Mouse (Mus musculus): Measurements from ENCODE around the gene Sod3. TPM values are rescaled to one million over a fixed set of nuclear protein-coding genes. Genes with fewer than 3 reads are reported as not detected.

The Sod3 gene
- polyA plus RNA-seq, 1 experiment = 347 TPM

- H3K27ac ChIP-seq (ENCODE audit: insufficient read depth, low read depth, low read length) = no peak overlapping the region
- WGBS = 93% methylated on average over 6 of the region's 6 CpGs
- H3K36me3 ChIP-seq (ENCODE audit: control insufficient read depth, insufficient read depth, low read length) = peaks cover 1% of the 10 kb centered on the region; the same call in 1 of the 2 replicates
- H3K4me3 ChIP-seq (ENCODE audit: insufficient read depth, low read depth, low read length) = no peak overlapping the region
- H3K27me3 ChIP-seq (replicated peaks; ENCODE audit: control insufficient read depth, insufficient read depth, low read length) = no peaks in the 10 kb centered on the region
- DNase-seq = no peak
- TF ChIP-seq CTCF (conservative IDR thresholded peaks at IDR 0.05; ENCODE audit: insufficient read depth, insufficient read length, low read depth, low read length) = no peak
- TF ChIP-seq POLR2A (IDR thresholded peaks at IDR 0.05; ENCODE audit: low read depth, low read length) = no peak
- H3K4me1 ChIP-seq (ENCODE audit: control insufficient read depth, insufficient read depth, low read length) = no peaks in the 10 kb centered on the region; the same call in 1 of the 2 replicates
Measured at GRCm38 (mm10) chr5:52370901-52371300, 7.3 kb downstream of the Sod3 start.

GRCm38 (mm10) chr5:52375847-52376246 lies 12.3 kb downstream of the Sod3 start:
- Histone ChIP-seq H3K4me3 (ENCODE audit: insufficient read depth, low read depth, low read length) (no peak overlapping the region), H3K4me1 (ENCODE audit: control insufficient read depth, insufficient read depth, low read length) (no peaks in the 10 kb centered on the region), H3K27me3 (replicated peaks; ENCODE audit: control insufficient read depth, insufficient read depth, low read length) (no peaks in the 10 kb centered on the region), H3K36me3 (ENCODE audit: control insufficient read depth, insufficient read depth, low read length) (no peaks in the 10 kb centered on the region), H3K27ac (ENCODE audit: insufficient read depth, low read depth, low read length) (no peak overlapping the region)
- no peak for DNase-seq
- WGBS = 77% methylated on average over 9 of the region's 9 CpGs
- TF ChIP-seq POLR2A (IDR thresholded peaks at IDR 0.05; ENCODE audit: low read depth, low read length) (no peak), CTCF (conservative IDR thresholded peaks at IDR 0.05; ENCODE audit: insufficient read depth, insufficient read length, low read depth, low read length) (no peak)

- Histone ChIP-seq H3K27me3 (replicated peaks; ENCODE audit: control insufficient read depth, insufficient read depth, low read length) (no peaks in the 10 kb centered on the region), H3K4me1 (ENCODE audit: control insufficient read depth, insufficient read depth, low read length) (no peaks in the 10 kb centered on the region), H3K4me3 (ENCODE audit: insufficient read depth, low read depth, low read length) (no peak overlapping the region), H3K36me3 (ENCODE audit: control insufficient read depth, insufficient read depth, low read length) (no peaks in the 10 kb centered on the region), H3K27ac (ENCODE audit: insufficient read depth, low read depth, low read length) (no peak overlapping the region)
- no peak for DNase-seq
- no peak for TF ChIP-seq CTCF (conservative IDR thresholded peaks at IDR 0.05; ENCODE audit: insufficient read depth, insufficient read length, low read depth, low read length)
- no peak for TF ChIP-seq POLR2A (IDR thresholded peaks at IDR 0.05; ENCODE audit: low read depth, low read length)
- WGBS = 88% methylated on average over 8 of the region's 8 CpGs
Measured at GRCm38 (mm10) chr5:52382837-52383236, 19.2 kb downstream of the Sod3 start.

- Histone ChIP-seq H3K27me3 (replicated peaks; ENCODE audit: control insufficient read depth, insufficient read depth, low read length) (no peaks in the 10 kb centered on the region), H3K27ac (ENCODE audit: insufficient read depth, low read depth, low read length) (no peak overlapping the region), H3K4me3 (ENCODE audit: insufficient read depth, low read depth, low read length) (no peak overlapping the region), H3K4me1 (ENCODE audit: control insufficient read depth, insufficient read depth, low read length) (no peaks in the 10 kb centered on the region), H3K36me3 (ENCODE audit: control insufficient read depth, insufficient read depth, low read length) (no peaks in the 10 kb centered on the region)
- WGBS = 90% methylated on average over 5 of the region's 5 CpGs
- no peak for DNase-seq
- TF ChIP-seq POLR2A (IDR thresholded peaks at IDR 0.05; ENCODE audit: low read depth, low read length) = no peak
- TF ChIP-seq CTCF (conservative IDR thresholded peaks at IDR 0.05; ENCODE audit: insufficient read depth, insufficient read length, low read depth, low read length) = no peak
Measured at GRCm38 (mm10) chr5:52383748-52384147, 20.2 kb downstream of the Sod3 start.

GRCm38 (mm10) chr5:52386016-52386415 lies 22.4 kb downstream of the Sod3 start:
- Histone ChIP-seq H3K36me3 (ENCODE audit: control insufficient read depth, insufficient read depth, low read length) (no peaks in the 10 kb centered on the region), H3K27me3 (replicated peaks; ENCODE audit: control insufficient read depth, insufficient read depth, low read length) (no peaks in the 10 kb centered on the region), H3K4me3 (ENCODE audit: insufficient read depth, low read depth, low read length) (no peak overlapping the region), H3K4me1 (ENCODE audit: control insufficient read depth, insufficient read depth, low read length) (no peaks in the 10 kb centered on the region), H3K27ac (ENCODE audit: insufficient read depth, low read depth, low read length) (no peak overlapping the region)
- no peak for DNase-seq
- TF ChIP-seq POLR2A (IDR thresholded peaks at IDR 0.05; ENCODE audit: low read depth, low read length) (no peak), CTCF (conservative IDR thresholded peaks at IDR 0.05; ENCODE audit: insufficient read depth, insufficient read length, low read depth, low read length) (no peak)
- WGBS = 63% methylated on average over 2 of the region's 2 CpGs

- TF ChIP-seq CTCF (conservative IDR thresholded peaks at IDR 0.05; ENCODE audit: insufficient read depth, insufficient read length, low read depth, low read length) (no peak), POLR2A (IDR thresholded peaks at IDR 0.05; ENCODE audit: low read depth, low read length) (no peak)
- 77% methylated on average over 7 of the region's 7 CpGs for whole genome bisulfite sequencing
- no peaks in the 10 kb centered on the region for H3K4me1 ChIP-seq (ENCODE audit: control insufficient read depth, insufficient read depth, low read length)
- DNase-seq = no peak
- no peak overlapping the region for H3K4me3 ChIP-seq (ENCODE audit: insufficient read depth, low read depth, low read length)
- no peak overlapping the region for H3K27ac ChIP-seq (ENCODE audit: insufficient read depth, low read depth, low read length)
- H3K27me3 ChIP-seq (replicated peaks; ENCODE audit: control insufficient read depth, insufficient read depth, low read length) = no peaks in the 10 kb centered on the region
- H3K36me3 ChIP-seq (ENCODE audit: control insufficient read depth, insufficient read depth, low read length) = no peaks in the 10 kb centered on the region
Measured at GRCm38 (mm10) chr5:52388092-52388749, 24.6 kb downstream of the Sod3 start.

GRCm38 (mm10) chr5:52390381-52390780 lies 26.8 kb downstream of the Sod3 start:
- no peaks in the 10 kb centered on the region for H3K4me1 ChIP-seq (ENCODE audit: control insufficient read depth, insufficient read depth, low read length)
- TF ChIP-seq POLR2A (IDR thresholded peaks at IDR 0.05; ENCODE audit: low read depth, low read length) = no peak
- no peak for TF ChIP-seq CTCF (conservative IDR thresholded peaks at IDR 0.05; ENCODE audit: insufficient read depth, insufficient read length, low read depth, low read length)
- 83% methylated on average over 6 of the region's 6 CpGs for WGBS
- H3K27ac ChIP-seq (ENCODE audit: insufficient read depth, low read depth, low read length) = no peak overlapping the region
- H3K36me3 ChIP-seq (ENCODE audit: control insufficient read depth, insufficient read depth, low read length) = no peaks in the 10 kb centered on the region
- DNase-seq = no peak
- H3K27me3 ChIP-seq (replicated peaks; ENCODE audit: control insufficient read depth, insufficient read depth, low read length) = no peaks in the 10 kb centered on the region
- H3K4me3 ChIP-seq (ENCODE audit: insufficient read depth, low read depth, low read length) = no peak overlapping the region
